Mouse (Mus musculus) ZHBTc4 (cell line): ENCODE data around the gene Cpm.
"Not testable (repeated sequence)": the region's sequence is repeated elsewhere in the genome, so short reads cannot be mapped to it uniquely, and the experiment has no call there.

Experiments
- DNase-seq: peaks from one replicate; pipeline ENCODE4 v3.0.0-alpha.2; 2011; ENCODE audit warnings: low read depth, low spot score

Gene Cpm

GRCm38 (mm10) chr10:117702024-117702833 lies 72.9 kb downstream of the Cpm start:
- no peak for DNase-seq

GRCm38 (mm10) chr10:117703506-117703905 lies 74.2 kb downstream of the Cpm start:
- DNase-seq: no peak

GRCm38 (mm10) chr10:117704314-117704963 lies 75.1 kb downstream of the Cpm start:
- DNase-seq: not testable (repeated sequence)

GRCm38 (mm10) chr10:117704964-117705335 lies 75.7 kb downstream of the Cpm start:
- DNase-seq: no peak

DNA sequence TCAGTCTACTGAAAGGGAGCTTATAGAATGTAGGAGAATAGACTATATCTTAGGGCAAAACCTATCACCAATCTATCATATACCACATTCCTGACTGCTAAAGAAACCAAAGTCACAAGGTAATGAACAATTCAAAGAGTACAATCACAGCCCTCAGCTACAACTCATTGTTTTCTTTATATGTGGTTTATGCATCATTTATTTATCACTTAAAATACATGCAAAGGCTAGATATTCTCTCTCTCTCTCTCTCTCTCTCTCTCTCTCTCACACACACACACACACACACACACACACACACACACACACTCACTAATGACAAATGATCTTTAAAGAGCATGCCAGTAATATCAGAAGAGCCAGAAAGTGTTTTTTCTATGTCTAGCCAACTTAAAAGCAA lies 76.5 kb downstream of the Cpm start:
- DNase-seq: no peak

GRCm38 (mm10) chr10:117706440-117706839 lies 77.1 kb downstream of the Cpm start:
- DNase-seq: no peak

DNA sequence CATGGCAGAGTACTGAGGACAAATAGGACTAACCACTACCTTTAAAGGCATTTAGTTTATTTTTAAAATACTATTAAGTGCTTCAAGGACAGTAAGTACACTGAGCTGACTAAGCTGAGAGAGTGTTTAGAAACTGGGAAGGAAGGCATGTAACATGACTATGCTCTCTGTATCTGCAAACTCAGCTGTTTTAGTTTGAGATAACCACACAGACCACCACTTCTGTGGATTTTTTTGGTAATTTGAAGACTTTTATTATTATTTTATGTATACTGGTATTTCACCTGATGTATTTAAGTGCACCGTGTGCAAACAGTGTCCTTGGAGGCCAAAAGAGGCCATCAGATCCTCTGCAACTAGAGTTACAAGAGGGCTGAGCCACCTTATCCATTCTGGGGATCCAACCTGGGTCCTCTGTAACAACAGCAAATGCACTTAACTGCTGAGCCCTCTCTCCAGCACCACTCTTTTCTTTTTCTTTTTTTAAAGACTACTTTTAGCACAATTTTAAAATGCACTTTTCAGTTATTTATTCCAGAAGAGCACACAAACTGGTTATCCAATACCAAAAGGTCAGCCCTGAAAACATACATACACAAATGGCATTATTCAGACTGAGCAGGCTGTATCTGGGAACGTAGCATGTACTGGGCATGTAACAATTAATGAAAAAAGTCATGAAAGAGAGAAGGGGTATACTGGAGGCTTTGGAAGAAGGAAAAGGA lies 78.0 kb downstream of the Cpm start:
- no peak for DNase-seq

DNA sequence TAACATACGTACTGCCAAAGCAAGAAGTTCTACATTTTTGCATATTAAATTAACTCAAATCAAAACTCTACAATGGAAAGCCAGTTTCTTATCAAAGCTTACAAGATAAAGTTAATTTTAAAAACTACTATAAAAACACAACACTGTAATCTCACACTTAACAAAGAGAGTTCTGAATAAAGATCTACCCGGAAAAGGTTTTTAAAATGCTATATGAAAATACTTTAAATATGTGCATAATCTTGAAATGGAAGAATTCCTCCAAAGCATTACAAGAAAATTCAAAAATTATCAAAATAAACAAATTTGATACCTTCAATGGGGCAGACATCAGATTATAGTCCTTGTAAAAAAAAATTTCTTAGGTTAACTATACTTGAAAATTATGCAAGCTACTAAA lies 79.1 kb downstream of the Cpm start:
- DNase-seq: no peak

DNA sequence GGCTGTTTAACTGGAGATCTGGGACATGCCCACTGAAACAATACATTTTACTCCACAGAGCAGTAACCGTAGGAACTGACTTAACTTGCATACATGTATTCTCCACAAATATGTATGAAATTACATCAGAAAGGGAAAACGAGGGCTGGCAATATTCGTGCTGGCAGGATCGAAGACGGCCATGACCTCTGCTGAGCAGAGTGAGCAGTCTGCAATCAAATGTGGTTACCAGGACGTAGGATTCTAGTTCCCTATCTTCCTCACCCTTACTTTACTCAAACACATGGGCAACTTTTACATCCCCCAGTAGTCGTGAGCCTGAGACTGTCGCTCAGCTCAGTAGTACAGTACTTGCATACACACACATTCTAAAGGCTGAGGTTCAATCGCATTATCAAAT lies 79.6 kb downstream of the Cpm start:
- DNase-seq: no peak

DNA sequence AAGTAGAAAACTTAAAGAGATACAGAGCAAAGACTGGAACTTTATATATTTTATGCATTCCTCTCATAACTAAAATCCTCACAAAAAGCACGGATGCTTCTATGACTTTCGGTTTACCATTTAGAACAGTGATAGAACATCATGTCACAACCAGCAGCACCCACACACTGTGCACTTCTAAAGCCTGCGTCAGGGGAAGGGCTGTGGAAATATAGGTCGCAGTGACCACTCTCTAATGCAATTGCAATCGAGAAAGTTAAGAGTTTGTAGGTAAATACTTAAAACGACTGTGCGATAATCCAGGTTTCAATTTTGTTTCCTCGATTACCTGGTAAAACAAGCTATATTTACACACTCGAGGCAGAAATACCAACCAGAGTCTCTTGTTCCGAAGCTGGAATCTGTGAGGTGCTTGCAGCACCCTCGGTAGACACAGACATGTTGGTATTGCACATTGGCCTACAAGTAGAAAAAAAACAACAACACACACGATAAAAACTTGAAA lies 80.1 kb downstream of the Cpm start:
- no peak for DNase-seq

- DNase-seq: peak; percentile 93
These were observed 80.8 kb downstream of the Cpm start for GRCm38 (mm10) chr10:117709930-117710603.

DNA sequence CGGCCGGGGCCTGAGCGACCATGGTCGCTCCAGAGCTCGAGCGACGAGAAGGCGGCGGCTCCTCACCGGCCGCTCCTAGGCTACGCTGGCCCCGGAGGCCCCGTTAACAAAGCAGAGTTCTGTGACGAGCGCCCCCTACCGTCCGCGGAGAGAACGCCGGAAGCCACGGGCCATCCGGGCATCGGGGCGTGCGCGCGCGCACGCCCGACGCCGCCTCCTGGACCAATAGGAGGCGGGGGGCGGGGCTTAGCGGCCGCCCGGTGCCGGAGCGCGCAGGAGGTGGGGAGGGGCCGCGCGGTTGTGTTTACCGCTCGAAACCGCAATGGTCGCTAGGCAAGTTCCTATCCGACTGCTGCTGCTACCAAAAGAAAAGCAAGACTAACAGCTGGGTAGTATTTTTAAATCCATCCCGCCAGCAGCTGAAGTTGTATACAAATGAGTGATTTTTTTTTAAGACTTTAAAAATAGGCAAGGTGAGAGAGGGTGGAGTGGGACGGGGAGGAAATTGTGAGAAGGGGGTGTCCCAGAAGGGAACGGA lies 81.4 kb downstream of the Cpm start, which contains the start of gene Mdm2:
Gene Mdm2, minus strand, starts transcription at position 155 of the 538 bp plus-strand sequence.
- DNase-seq: peak; percentile 97

- DNase-seq: no peak
These were observed 82.1 kb downstream of the Cpm start for GRCm38 (mm10) chr10:117711408-117711807.

GRCm38 (mm10) chr10:117712191-117712754 lies 83.0 kb downstream of the Cpm start:
- DNase-seq: no peak

DNA sequence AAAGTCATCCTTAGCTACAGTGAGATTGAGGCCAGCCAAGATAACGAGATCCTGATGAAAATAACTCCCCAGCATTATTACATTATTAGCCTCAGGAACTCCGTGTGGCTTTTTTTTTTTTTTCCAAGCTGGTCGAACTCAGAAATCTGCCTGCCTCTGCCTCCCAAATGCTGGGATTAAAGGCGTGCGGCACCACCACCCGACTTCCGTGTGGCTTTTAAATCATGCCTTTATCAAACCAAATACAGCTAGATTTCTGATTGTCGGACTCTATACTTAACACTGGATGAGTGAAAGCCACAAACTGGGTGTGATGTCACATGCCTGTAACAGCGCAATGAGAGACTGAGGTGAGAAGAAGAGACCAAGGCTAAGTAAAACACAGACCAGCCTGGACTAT lies 83.6 kb downstream of the Cpm start:
- DNase-seq: no peak

DNA sequence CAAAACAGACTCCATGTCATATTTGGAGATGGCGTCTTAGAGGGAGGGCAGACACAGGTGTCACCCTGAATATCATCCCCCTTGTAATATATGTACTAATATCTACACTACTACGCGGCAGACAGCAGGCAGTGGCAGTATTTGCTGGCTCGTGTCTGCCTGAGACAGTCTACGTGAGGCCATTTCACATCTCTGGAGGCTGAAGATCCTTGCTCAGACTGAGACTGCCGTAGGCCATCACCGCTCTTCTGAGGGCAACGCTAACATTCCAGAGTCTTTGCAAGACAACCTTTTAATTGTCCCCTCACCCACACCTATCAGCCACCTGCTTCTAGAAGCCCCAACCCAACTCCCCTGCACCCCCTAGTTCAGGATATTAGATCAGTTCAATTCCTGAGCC lies 84.2 kb downstream of the Cpm start:
- DNase-seq: no peak

- no peak for DNase-seq
These were observed 84.8 kb downstream of the Cpm start for GRCm38 (mm10) chr10:117714048-117714545.

GRCm38 (mm10) chr10:117714928-117715500 lies 85.7 kb downstream of the Cpm start:
- DNase-seq: no peak

- DNase-seq: not testable (repeated sequence)
These were observed 86.4 kb downstream of the Cpm start for GRCm38 (mm10) chr10:117715654-117716053.

DNA sequence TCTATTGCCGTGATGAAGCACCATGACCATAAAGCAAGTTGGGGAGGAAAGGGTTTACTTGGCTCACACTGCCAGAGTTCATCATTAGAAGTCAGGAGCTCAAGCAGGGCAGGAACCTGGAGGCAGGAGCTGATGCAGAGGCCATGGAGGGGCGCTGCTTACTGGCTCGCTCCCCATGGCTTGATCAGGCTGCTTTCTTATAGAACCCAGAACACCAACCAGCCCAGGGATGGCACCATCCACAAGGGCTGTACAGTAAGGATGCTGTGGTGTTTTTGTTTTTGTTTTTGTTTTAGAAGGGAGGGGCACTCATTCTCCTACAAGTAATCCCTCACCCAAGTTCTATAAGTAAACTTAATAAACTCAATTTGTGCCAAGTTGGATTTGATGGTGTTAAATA lies 87.4 kb downstream of the Cpm start:
- DNase-seq: no peak

DNA sequence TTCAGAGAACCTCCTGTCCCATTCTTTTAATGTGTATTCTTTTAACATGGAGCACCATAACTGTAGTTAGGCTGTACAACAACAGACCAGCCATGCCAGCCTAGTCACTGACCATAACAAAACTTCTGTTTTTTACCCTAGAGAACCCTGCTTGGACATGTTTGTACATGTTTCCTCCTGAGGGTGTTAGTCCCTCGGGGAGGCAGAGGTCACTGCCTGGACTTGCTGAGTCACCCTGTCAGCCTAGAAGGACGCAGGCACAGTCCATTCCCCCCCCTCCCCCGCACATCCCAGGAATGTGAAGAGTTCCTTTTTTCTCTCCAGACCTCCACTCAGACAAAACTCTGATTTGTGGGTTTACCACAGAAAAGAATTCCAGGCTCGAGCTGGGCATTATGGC lies 88.3 kb downstream of the Cpm start:
- peak; percentile 55 for DNase-seq
